In the genomic region with DNA sequence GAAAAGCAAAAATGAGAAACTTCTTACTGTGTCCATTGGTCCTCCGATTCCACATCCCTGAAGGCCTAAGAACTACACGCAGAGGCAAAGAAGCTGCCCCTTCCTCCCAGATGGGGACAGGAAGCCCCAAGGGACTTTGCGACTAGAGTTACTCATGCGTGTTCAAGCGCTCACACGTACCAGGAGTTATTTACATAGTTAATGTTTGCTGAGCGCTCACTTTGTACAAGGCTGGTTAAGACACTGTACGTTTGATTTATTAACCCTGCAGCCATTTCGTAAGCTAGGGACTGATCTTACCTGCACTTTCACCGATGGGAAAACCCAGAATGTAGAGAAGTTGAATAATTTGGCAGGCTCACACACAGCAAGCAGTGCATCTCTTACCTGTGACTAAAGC, we compare ENCODE assay signal across 13 mouse cellular contexts.
DNase-seq lines count a peak whose midpoint lies in the region; ATAC-seq lines count a peak whose summit lies in the region.
"Had no signal": no experiment of that assay in that cellular context is flagged by ENCODE, and none has a peak within 500 bp of the region (broad histone marks: within the 10 kb centered on the region; RNA-seq: fewer than 3 reads in every experiment).

No protein-coding gene starts in this region.

- peak; percentile 61; the same call in 1 of the 2 replicates for ATAC-seq in stomach, embryonic 15.5 days (ENCODE audit: insufficient read depth, low FRiP score, low read depth)
- ATAC-seq in forebrain, embryonic 15.5 days (replicated peaks), result no peak
- ATAC-seq: hindbrain, embryonic 16.5 days; Patski had no signal

- H3K9me3 ChIP-seq in stomach, embryonic 15.5 days, result no peaks in the 10 kb centered on the region
- H3K9me3 ChIP-seq in forebrain, embryonic 15.5 days, result no peaks in the 10 kb centered on the region
- H3K9me3 ChIP-seq: embryonic facial prominence, embryonic 13.5 days had no signal

- H3K27ac ChIP-seq in stomach, embryonic 15.5 days, result peak overlapping the region; percentile 33; the same call in 1 of the 2 replicates
- no peak overlapping the region for H3K27ac ChIP-seq in forebrain, embryonic 15.5 days (replicated peaks)
- H3K27ac ChIP-seq: embryonic facial prominence, embryonic 13.5 days; heart, adult 2 months had no signal

- no peaks in the 10 kb centered on the region for H3K4me1 ChIP-seq in stomach, embryonic 15.5 days
- H3K4me1 ChIP-seq in forebrain, embryonic 15.5 days, result 0 out of 2 replicates have a peak, but pooled peaks cover 3% of the 10 kb centered on the region

- no peaks in the 10 kb centered on the region for H3K27me3 ChIP-seq in stomach, embryonic 15.5 days (replicated peaks)
- H3K27me3 ChIP-seq in forebrain, embryonic 15.5 days, result no peaks in the 10 kb centered on the region
- H3K27me3 ChIP-seq: embryonic facial prominence, embryonic 13.5 days; Patski had no signal

- no peaks in the 10 kb centered on the region for H3K36me3 ChIP-seq in stomach, embryonic 15.5 days
- H3K36me3 ChIP-seq in forebrain, embryonic 15.5 days, result no peaks in the 10 kb centered on the region
- H3K36me3 ChIP-seq: embryonic facial prominence, embryonic 13.5 days had no signal

- H3K4me3 ChIP-seq in stomach, embryonic 15.5 days (replicated peaks), result no peak overlapping the region
- H3K4me3 ChIP-seq in forebrain, embryonic 15.5 days, result no peak overlapping the region
- H3K4me3 ChIP-seq: embryonic facial prominence, embryonic 13.5 days; heart, adult 2 months had no signal

- 58% methylated on average over 10 of the region's 10 CpGs for WGBS in stomach, embryonic 15.5 days
- 79% methylated on average over 10 of the region's 10 CpGs for WGBS in forebrain, embryonic 15.5 days

- no peak overlapping the region for H3K9ac ChIP-seq in stomach, embryonic 15.5 days
- no peak overlapping the region for H3K9ac ChIP-seq in forebrain, embryonic 15.5 days (replicated peaks)
- H3K9ac ChIP-seq: embryonic facial prominence, embryonic 13.5 days had no signal

- peak; percentile 14 for DNase-seq in lung, postnatal 36 days
- no peak for DNase-seq in lung, adult 18-20 months
- DNase-seq in kidney, adult 8-10 months, result peak; percentile 40 to 59
- peak; percentile 50 for DNase-seq in kidney, postnatal 14 days
- DNase-seq in gastrocnemius, postnatal 10 days, result no peak
- DNase-seq: cerebellum, postnatal 36 days; heart, adult 2 months; right cerebral cortex, postnatal 14 days had no signal

- no peak overlapping the region for H3K4me2 ChIP-seq in stomach, embryonic 15.5 days
- H3K4me2 ChIP-seq in forebrain, embryonic 15.5 days (replicated peaks), result no peak overlapping the region
- H3K4me2 ChIP-seq: embryonic facial prominence, embryonic 13.5 days had no signal

Comparison
In these comparisons a context has a peak if more than half of its experiments do, and no peak if none do; other contexts are left out.
1. DNase-seq: peak in lung, postnatal 36 days (single experiment), kidney, adult 8-10 months (2 of 2) and kidney, postnatal 14 days (single experiment); none in lung, adult 18-20 months (0 of 2) and gastrocnemius, postnatal 10 days (single experiment).